Mouse (Mus musculus) brain, adult 10 weeks (tissue): Measurements from ENCODE around the gene Immt. TPM values are rescaled to one million over a fixed set of nuclear protein-coding genes. Genes with fewer than 3 reads are reported as not detected.

Source experiments
- polyA plus RNA-seq: library from polyadenylated mRNA; stranded (reverse); fragments of 350-450 nt; fragmentation: Illumina TruSeq; extraction: RNeasy Lipid Tissue Mini Kit (QIAGEN cat#74804); gene quantifications from one replicate; pipeline ENCODE4 v1.2.3, GENCODE M21; 2015; ENCODE audit warnings: low read depth, low replicate concordance

The Immt gene
- polyA plus RNA-seq: 137 TPM

GRCm38 (mm10) chr6:71830690-71831580 lies at the start of gene Immt:
Gene Immt, plus strand, starts transcription at chr6:71831331.

GRCm38 (mm10) chr6:71826869-71827268 lies 4.3 kb upstream of the Immt start, which contains the start of gene Mrpl35:
Gene Mrpl35, minus strand, starts transcription at chr6:71826969.

GRCm38 (mm10) chr6:71908481-71909381 lies 77.6 kb downstream of the Immt start, which contains the start of the genes Ptcd3 and Polr1a:
Gene Ptcd3, minus strand, starts transcription at chr6:71908750.
Gene Polr1a, plus strand, starts transcription at chr6:71909053.

Other genes with a start within 250 kb of the Immt start
- gene Kdm3a, start 198.3 kb upstream of the Immt start, polyA plus RNA-seq: 38.3 TPM
- 90.4 TPM for gene Reep1, start 123.8 kb upstream of the Immt start, polyA plus RNA-seq
- 34.8 TPM for gene Mrpl35, start 4.4 kb upstream of the Immt start, polyA plus RNA-seq
- 69.2 TPM for gene Ptcd3, start 77.4 kb downstream of the Immt start, polyA plus RNA-seq
- 16.4 TPM for gene Polr1a, start 77.7 kb downstream of the Immt start, polyA plus RNA-seq